Mouse (Mus musculus): ENCODE data around the gene Reg4. TPM values are rescaled to one million over a fixed set of nuclear protein-coding genes. Genes with fewer than 3 reads are reported as not detected.

Reg4 gene
- polyA plus RNA-seq, 1 experiment: not detected

- Histone ChIP-seq H3K79me2 (ENCODE audit: control insufficient read depth, insufficient read depth) (no peaks in the 10 kb centered on the region), H3K79me3 (ENCODE audit: low read depth) (no peaks in the 10 kb centered on the region)
- TF ChIP-seq FOSL1 (IDR thresholded peaks at IDR 0.05; ENCODE audit: insufficient read depth, low read length, poor library complexity, severe bottlenecking) (no peak), MYOD1 (IDR thresholded peaks at IDR 0.05; ENCODE audit: control insufficient read depth, insufficient read length, low read depth) (no peak), MAX (IDR thresholded peaks at IDR 0.05) (no peak), MYOG (IDR thresholded peaks at IDR 0.05; ENCODE audit: control insufficient read depth, extremely low read depth, insufficient read length) (no peak)
Observed at GRCm38 (mm10) chr3:98249378-98249777, 27.4 kb downstream of the Reg4 start.

GRCm38 (mm10) chr3:98249833-98250448, 28.0 kb downstream of the Reg4 start:
- TF ChIP-seq FOSL1 (IDR thresholded peaks at IDR 0.05; ENCODE audit: insufficient read depth, low read length, poor library complexity, severe bottlenecking) (no peak), MYOD1 (IDR thresholded peaks at IDR 0.05; ENCODE audit: control insufficient read depth, insufficient read length, low read depth) (no peak), CEBPB (IDR thresholded peaks at IDR 0.05; ENCODE audit: low read depth) (no peak), MAX (IDR thresholded peaks at IDR 0.05) (no peak), USF1 (IDR thresholded peaks at IDR 0.05; ENCODE audit: low read depth) (no peak), MYOG (IDR thresholded peaks at IDR 0.05; ENCODE audit: control insufficient read depth, extremely low read depth, insufficient read length) (no peak), CTCF (IDR thresholded peaks at IDR 0.05; ENCODE audit: control insufficient read depth, insufficient read depth, insufficient read length) (no peak)
- Histone ChIP-seq H3K79me2 (ENCODE audit: control insufficient read depth, insufficient read depth) (no peaks in the 10 kb centered on the region), H3K79me3 (ENCODE audit: low read depth) (no peaks in the 10 kb centered on the region), H3ac (ENCODE audit: control insufficient read depth, insufficient read length, low read depth) (no peak overlapping the region), H3K27me3 (ENCODE audit: control insufficient read depth, insufficient read depth, insufficient read length) (no peaks in the 10 kb centered on the region), H3K4me3 (ENCODE audit: insufficient read depth, poor library complexity, severe bottlenecking) (no peak overlapping the region), H3K36me3 (ENCODE audit: control insufficient read depth, insufficient read depth) (no peaks in the 10 kb centered on the region)

More at GRCm38 (mm10) chr3:98249378-98249777, 27.4 kb downstream of the Reg4 start:
- Histone ChIP-seq H3K36me3 (ENCODE audit: control insufficient read depth, insufficient read depth) (no peaks in the 10 kb centered on the region), H3K27me3 (ENCODE audit: control insufficient read depth, insufficient read depth, insufficient read length) (no peaks in the 10 kb centered on the region), H3K4me3 (ENCODE audit: insufficient read depth, poor library complexity, severe bottlenecking) (no peak overlapping the region), H3ac (ENCODE audit: control insufficient read depth, insufficient read length, low read depth) (no peak overlapping the region)

GRCm38 (mm10) chr3:98254059-98254458, 32.1 kb downstream of the Reg4 start:
- H3ac ChIP-seq (ENCODE audit: control insufficient read depth, insufficient read length, low read depth): no peak overlapping the region
- no peaks in the 10 kb centered on the region for H3K79me2 ChIP-seq (ENCODE audit: control insufficient read depth, insufficient read depth)
- no peak for TF ChIP-seq MYOG (IDR thresholded peaks at IDR 0.05; ENCODE audit: control insufficient read depth, extremely low read depth, insufficient read length)
- H3K79me3 ChIP-seq (ENCODE audit: low read depth): no peaks in the 10 kb centered on the region
- no peak overlapping the region for H3K4me3 ChIP-seq (ENCODE audit: insufficient read depth, poor library complexity, severe bottlenecking)
- H3K27me3 ChIP-seq (ENCODE audit: control insufficient read depth, insufficient read depth, insufficient read length): no peaks in the 10 kb centered on the region
- H3K36me3 ChIP-seq (ENCODE audit: control insufficient read depth, insufficient read depth): no peaks in the 10 kb centered on the region

GRCm38 (mm10) chr3:98254656-98255583, 33.0 kb downstream of the Reg4 start:
- no peak overlapping the region for H3K4me3 ChIP-seq (ENCODE audit: insufficient read depth, poor library complexity, severe bottlenecking)
- no peaks in the 10 kb centered on the region for H3K79me2 ChIP-seq (ENCODE audit: control insufficient read depth, insufficient read depth)
- no peaks in the 10 kb centered on the region for H3K36me3 ChIP-seq (ENCODE audit: control insufficient read depth, insufficient read depth)
- no peaks in the 10 kb centered on the region for H3K27me3 ChIP-seq (ENCODE audit: control insufficient read depth, insufficient read depth, insufficient read length)
- H3K79me3 ChIP-seq (ENCODE audit: low read depth): no peaks in the 10 kb centered on the region
- TF ChIP-seq MYOG (IDR thresholded peaks at IDR 0.05; ENCODE audit: control insufficient read depth, extremely low read depth, insufficient read length): no peak
- no peak for TF ChIP-seq USF1 (IDR thresholded peaks at IDR 0.05; ENCODE audit: low read depth)
- TF ChIP-seq CTCF (IDR thresholded peaks at IDR 0.05; ENCODE audit: control insufficient read depth, insufficient read depth, insufficient read length): no peak
- no peak for TF ChIP-seq CEBPB (IDR thresholded peaks at IDR 0.05; ENCODE audit: low read depth)
- no peak for TF ChIP-seq FOSL1 (IDR thresholded peaks at IDR 0.05; ENCODE audit: insufficient read depth, low read length, poor library complexity, severe bottlenecking)
- TF ChIP-seq MAX (IDR thresholded peaks at IDR 0.05): no peak
- no peak for TF ChIP-seq MYOD1 (IDR thresholded peaks at IDR 0.05; ENCODE audit: control insufficient read depth, insufficient read length, low read depth)
- no peak overlapping the region for H3ac ChIP-seq (ENCODE audit: control insufficient read depth, insufficient read length, low read depth)

- no peak overlapping the region for H3ac ChIP-seq (ENCODE audit: control insufficient read depth, insufficient read length, low read depth)
- TF ChIP-seq CEBPB (IDR thresholded peaks at IDR 0.05; ENCODE audit: low read depth) (no peak), CTCF (IDR thresholded peaks at IDR 0.05; ENCODE audit: control insufficient read depth, insufficient read depth, insufficient read length) (no peak), MAX (IDR thresholded peaks at IDR 0.05) (no peak), MYOD1 (IDR thresholded peaks at IDR 0.05; ENCODE audit: control insufficient read depth, insufficient read length, low read depth) (no peak), FOSL1 (IDR thresholded peaks at IDR 0.05; ENCODE audit: insufficient read depth, low read length, poor library complexity, severe bottlenecking) (no peak), MYOG (IDR thresholded peaks at IDR 0.05; ENCODE audit: control insufficient read depth, extremely low read depth, insufficient read length) (no peak), USF1 (IDR thresholded peaks at IDR 0.05; ENCODE audit: low read depth) (no peak)
- H3K27me3 ChIP-seq (ENCODE audit: control insufficient read depth, insufficient read depth, insufficient read length): no peaks in the 10 kb centered on the region
- H3K79me3 ChIP-seq (ENCODE audit: low read depth): no peaks in the 10 kb centered on the region
- H3K36me3 ChIP-seq (ENCODE audit: control insufficient read depth, insufficient read depth): no peaks in the 10 kb centered on the region
- no peaks in the 10 kb centered on the region for H3K79me2 ChIP-seq (ENCODE audit: control insufficient read depth, insufficient read depth)
- H3K4me3 ChIP-seq (ENCODE audit: insufficient read depth, poor library complexity, severe bottlenecking): no peak overlapping the region
Observed at GRCm38 (mm10) chr3:98258723-98259122, 36.8 kb downstream of the Reg4 start.
